Mouse (Mus musculus) limb, embryonic 13.5 days (tissue): ENCODE results near the gene Paqr6. TPM values are rescaled to one million over a fixed set of nuclear protein-coding genes. Genes with fewer than 3 reads are reported as not detected.

Experiments used
- polyA plus RNA-seq: library from polyadenylated mRNA; unstranded; fragments of >200 nt; fragmentation: Nextera tagmentation; extraction: Ambion mirVana; gene quantifications from 2 replicates; pipeline ENCODE4 v1.2.1, GENCODE M21; 2015

Paqr6 gene
- polyA plus RNA-seq, 1 experiment from 2014 or later: 8.7 TPM

Other genes with a start within 250 kb of the Paqr6 start
- 16.4 and 19.7 TPM in 2 replicates for gene Mef2d, start 222.2 kb upstream of the Paqr6 start, polyA plus RNA-seq
- gene Rhbg, start 109.9 kb upstream of the Paqr6 start, polyA plus RNA-seq: 4.8 and 5.7 TPM in 2 replicates
- gene Gm38392, start 77.4 kb upstream of the Paqr6 start, polyA plus RNA-seq: 0.80 and 1.0 TPM in 2 replicates
- gene Tsacc, start 67.6 kb upstream of the Paqr6 start, polyA plus RNA-seq: 12.8 and 15.5 TPM in 2 replicates
- gene Cct3, start 67.5 kb upstream of the Paqr6 start, polyA plus RNA-seq: 557 and 573 TPM in 2 replicates
- 174 and 188 TPM in 2 replicates for gene Glmp, start 39.6 kb upstream of the Paqr6 start, polyA plus RNA-seq
- gene Tmem79, start 28.4 kb upstream of the Paqr6 start, polyA plus RNA-seq: 6.4 and 6.8 TPM in 2 replicates
- 54.9 and 58.4 TPM in 2 replicates for gene Smg5, start 28.3 kb upstream of the Paqr6 start, polyA plus RNA-seq
- gene Bglap3, start 8.2 kb downstream of the Paqr6 start, polyA plus RNA-seq: 0.37 TPM in 1 of 2 replicates, not detected in the other
- not detected in 2 replicates for gene Bglap2, start 14.1 kb downstream of the Paqr6 start, polyA plus RNA-seq
- 0.63 TPM in 1 of 2 replicates, not detected in the other for gene Bglap, start 19.9 kb downstream of the Paqr6 start, polyA plus RNA-seq
- 125 and 127 TPM in 2 replicates for gene Pmf1, start 45.7 kb downstream of the Paqr6 start, polyA plus RNA-seq
- gene Slc25a44, start 60.6 kb downstream of the Paqr6 start, polyA plus RNA-seq: 17.3 and 18.3 TPM in 2 replicates
- 7.9 and 9.9 TPM in 2 replicates for gene Sema4a, start 96.6 kb downstream of the Paqr6 start, polyA plus RNA-seq
- 174 and 183 TPM in 2 replicates for gene Lmna, start 145.4 kb downstream of the Paqr6 start, polyA plus RNA-seq
- gene Mex3a, start 167.8 kb downstream of the Paqr6 start, polyA plus RNA-seq: 32.9 and 33.9 TPM in 2 replicates
- gene Rab25, start 183.7 kb downstream of the Paqr6 start, polyA plus RNA-seq: 7.7 and 9.3 TPM in 2 replicates
- 147 and 154 TPM in 2 replicates for gene Lamtor2, start 188.5 kb downstream of the Paqr6 start, polyA plus RNA-seq
- gene Ubqln4, start 189.2 kb downstream of the Paqr6 start, polyA plus RNA-seq: 46.6 and 48.2 TPM in 2 replicates
- gene Ssr2, start 211.3 kb downstream of the Paqr6 start, polyA plus RNA-seq: 294 and 306 TPM in 2 replicates
- 105 and 107 TPM in 2 replicates for gene Arhgef2, start 241.4 kb downstream of the Paqr6 start, polyA plus RNA-seq